Mouse (Mus musculus) embryonic facial prominence, embryonic 14.5 days (tissue): ENCODE measurements around the gene Rplp1. TPM values are rescaled to one million over a fixed set of nuclear protein-coding genes. Genes with fewer than 3 reads are reported as not detected.

Experiments
- ATAC-seq: fragments of 200-750 bp; cut with Nextera tagmentation; 2 replicates; pipeline ENCODE4 v1.8.0; 2017; ENCODE audit warnings: low read depth, moderate number of reproducible peaks, moderate TSS enrichment
- DNase-seq: peaks from one replicate; pipeline ENCODE4 v3.0.0-alpha.2; 2015; ENCODE audit warnings: low spot score
- H3K27ac ChIP-seq: fragments of 300-500 bp; sonication (generic); replicated peaks from 2 replicates; pipeline ENCODE4 v1.5.1; 2014; ENCODE audit warnings: low read depth, mild to moderate bottlenecking, low read length, moderate library complexity
- H3K27me3 ChIP-seq: fragments of 300-500 bp; sonication (generic); replicated peaks from 2 replicates; pipeline ENCODE4 v1.6.1; 2014; ENCODE audit warnings: low read length; ENCODE audit not compliant: control insufficient read depth, insufficient read depth
- H3K36me3 ChIP-seq: fragments of 300-500 bp; sonication (generic); 2 replicates; pipeline ENCODE4 v1.6.1; 2014; ENCODE audit warnings: low read length, mixed read lengths; ENCODE audit not compliant: control insufficient read depth, insufficient read depth
- H3K4me1 ChIP-seq: fragments of 300-500 bp; sonication (generic); 2 replicates; pipeline ENCODE4 v1.6.1; 2014; ENCODE audit warnings: antibody characterized with exemption, low read length; ENCODE audit not compliant: control insufficient read depth, insufficient read depth
- H3K4me2 ChIP-seq: fragments of 300-500 bp; sonication (generic); 2 replicates; pipeline ENCODE4 v1.6.1; 2014; ENCODE audit warnings: low read depth, mild to moderate bottlenecking, low read length, moderate library complexity, mixed read lengths
- H3K4me3 ChIP-seq: fragments of 300-500 bp; sonication (generic); 2 replicates; pipeline ENCODE4 v1.5.1; 2014; ENCODE audit warnings: low read depth, mild to moderate bottlenecking, low read length
- H3K9ac ChIP-seq: fragments of 300-500 bp; sonication (generic); 2 replicates; pipeline ENCODE4 v1.6.1; 2014; ENCODE audit warnings: low read depth, mild to moderate bottlenecking, low read length, moderate library complexity, mixed read lengths
- H3K9me3 ChIP-seq: fragments of 300-500 bp; sonication (generic); 2 replicates; pipeline ENCODE4 v1.6.1; 2016; ENCODE audit warnings: low read length; ENCODE audit not compliant: control insufficient read depth
- WGBS: fragments of 180-500 bp; shearing (Covaris S2); extraction: QIAGEN DNeasy Blood & Tissue Kit; methylation state at CpG from one replicate; pipeline ENCODE4 v1.1.7; 2014; 5-methylcytosine and 5-hydroxymethylcytosine counted together
- polyA plus RNA-seq: library from polyadenylated mRNA; unstranded; fragments of >200 nt; fragmentation: Nextera tagmentation; extraction: Ambion mirVana; gene quantifications from 2 replicates; pipeline ENCODE4 v1.2.1, GENCODE M21; 2014

Gene Rplp1
- polyA plus RNA-seq, 1 experiment from 2014 or later, result 1,994 TPM

- H3K4me1 ChIP-seq, result peaks cover 18% of the 10 kb centered on the region
These were observed 36.8 kb downstream of the Rplp1 start for GRCm38 (mm10) chr9:61877373-61878112.

GRCm38 (mm10) chr9:61873325-61873724 is 41.0 kb downstream of the Rplp1 start:
- ATAC-seq (no peak), DNase-seq (no peak)
- Histone ChIP-seq H3K9me3 (no peaks in the 10 kb centered on the region), H3K9ac (no peak overlapping the region), H3K27ac (no peak overlapping the region), H3K4me1 (peaks cover 23% of the 10 kb centered on the region), H3K4me2 (no peak overlapping the region), H3K36me3 (no peaks in the 10 kb centered on the region), H3K4me3 (no peak overlapping the region), H3K27me3 (peaks cover 9% of the 10 kb centered on the region)
- 23% methylated on average over 8 of the region's 8 CpGs for WGBS

More at GRCm38 (mm10) chr9:61877373-61878112, 36.8 kb downstream of the Rplp1 start:
- no peaks in the 10 kb centered on the region for H3K36me3 ChIP-seq
- H3K9me3 ChIP-seq, result no peaks in the 10 kb centered on the region
- peak; percentile 64 for DNase-seq
- no peak overlapping the region for H3K9ac ChIP-seq
- ATAC-seq, result peak; percentile 64; the same call in 1 of the 2 replicates
- H3K27me3 ChIP-seq, result peaks cover 9% of the 10 kb centered on the region
- no peak overlapping the region for H3K4me3 ChIP-seq
- no peak overlapping the region; the same call in 1 of the 2 replicates for H3K4me2 ChIP-seq
- H3K27ac ChIP-seq, result no peak overlapping the region
- WGBS, result 17% methylated on average over 21 of the region's 22 CpGs

- no peak; the same call in 1 of the 2 replicates for ATAC-seq
- Histone ChIP-seq H3K4me1 (peaks cover 17% of the 10 kb centered on the region), H3K4me2 (no peak overlapping the region), H3K4me3 (no peak overlapping the region), H3K9me3 (no peaks in the 10 kb centered on the region), H3K9ac (no peak overlapping the region), H3K36me3 (no peaks in the 10 kb centered on the region), H3K27ac (no peak overlapping the region), H3K27me3 (peaks cover 8% of the 10 kb centered on the region)
- 49% methylated on average over 8 of the region's 8 CpGs for WGBS
- DNase-seq, result peak; percentile 50
These were observed 41.9 kb downstream of the Rplp1 start for GRCm38 (mm10) chr9:61872246-61872941.

- ATAC-seq (no peak), DNase-seq (no peak)
- no peaks in the 10 kb centered on the region for H3K9me3 ChIP-seq
These were observed 42.5 kb downstream of the Rplp1 start for GRCm38 (mm10) chr9:61871839-61872238.

GRCm38 (mm10) chr9:61867659-61868058 is 46.7 kb downstream of the Rplp1 start:
- Histone ChIP-seq H3K4me3 (no peak overlapping the region), H3K4me1 (peaks cover 6% of the 10 kb centered on the region; the same call in 1 of the 2 replicates), H3K4me2 (no peak overlapping the region), H3K36me3 (no peaks in the 10 kb centered on the region), H3K27ac (no peak overlapping the region), H3K9me3 (0 out of 2 replicates have a peak, but pooled peaks cover 4% of the 10 kb centered on the region), H3K27me3 (no peaks in the 10 kb centered on the region), H3K9ac (no peak overlapping the region)
- whole genome bisulfite sequencing, result 73% methylated on average over 11 of the region's 11 CpGs
- ATAC-seq (no peak), DNase-seq (no peak)

More at GRCm38 (mm10) chr9:61871839-61872238, 42.5 kb downstream of the Rplp1 start:
- no peaks in the 10 kb centered on the region for H3K36me3 ChIP-seq
- H3K9ac ChIP-seq, result no peak overlapping the region
- no peak overlapping the region for H3K27ac ChIP-seq
- no peak overlapping the region for H3K4me2 ChIP-seq
- H3K4me1 ChIP-seq, result peaks cover 15% of the 10 kb centered on the region; the same call in 1 of the 2 replicates
- WGBS, result 72% methylated on average over 6 of the region's 6 CpGs
- peaks cover 2% of the 10 kb centered on the region for H3K27me3 ChIP-seq
- H3K4me3 ChIP-seq, result no peak overlapping the region

Other genes starting within 250 kb of the Rplp1 start
- 93.0 and 98.3 TPM in 2 replicates for gene Kif23, start 32.2 kb upstream of the Rplp1 start, polyA plus RNA-seq
- 7.3 and 7.4 TPM in 2 replicates for gene Paqr5, start 112.3 kb upstream of the Rplp1 start, polyA plus RNA-seq
- gene Glce, start 208.1 kb upstream of the Rplp1 start, polyA plus RNA-seq, result 30.1 and 38.8 TPM in 2 replicates